Mouse (Mus musculus) CH12.LX (cell line): ENCODE measurements around the gene Ildr1. TPM values are rescaled to one million over a fixed set of nuclear protein-coding genes. Genes with fewer than 3 reads are reported as not detected.

Experiments
- DNase-seq: peaks from one replicate; pipeline ENCODE4 v3.0.0-alpha.2; 2013; ENCODE audit errors: extremely low read depth
- H3K27ac ChIP-seq: 2 replicates; pipeline ENCODE4 v1.5.1; 2012; ENCODE audit warnings: low read depth, mild to moderate bottlenecking, control low read depth, moderate library complexity; ENCODE audit not compliant: insufficient read depth
- H3K27me3 ChIP-seq: replicated peaks from 2 replicates; pipeline ENCODE3; 2012; ENCODE audit warnings: inconsistent platforms
- H3K36me3 ChIP-seq, 2 experiments: replicated peaks in 1 of 2; 2 replicates each; pipeline versions ENCODE3 to v1.6.1; 2012; ENCODE audit warnings: inconsistent platforms in 1 of 2, low read length in 1 of 2, mild to moderate bottlenecking in 1 of 2, mixed read lengths in 1 of 2, moderate library complexity in 1 of 2; ENCODE audit not compliant: control insufficient read depth in 1 of 2, insufficient read depth in 1 of 2
- H3K4me1 ChIP-seq, 2 experiments: 2 replicates each; pipeline ENCODE4 v1.6.1; 2012; ENCODE audit warnings: inconsistent platforms in 1 of 2, moderate library complexity in 1 of 2; ENCODE audit not compliant: insufficient read depth in 2 of 2, control insufficient read depth in 1 of 2
- H3K4me2 ChIP-seq: 2 replicates; pipeline ENCODE4 v1.6.1; 2012; ENCODE audit warnings: low read depth, mild to moderate bottlenecking, control low read depth; ENCODE audit not compliant: poor library complexity, insufficient read depth, severe bottlenecking
- H3K4me3 ChIP-seq, 3 experiments: fragments of 150-350 bp in 1 of 3; sonication (generic) in 1 of 3; replicated peaks in 1 of 3; 2 replicates each; pipeline versions ENCODE3 to v1.5.1; 2011 to 2012; ENCODE audit warnings: low read depth in 2 of 3, low read length in 2 of 3, mild to moderate bottlenecking in 2 of 3, moderate library complexity in 2 of 3, control low read depth in 1 of 3, improper control_type of control experiment in 1 of 3, inconsistent platforms in 1 of 3, mixed read lengths in 1 of 3; ENCODE audit not compliant: poor library complexity in 1 of 3
- H3K79me2 ChIP-seq: replicated peaks from 2 replicates; pipeline ENCODE4 v1.6.1; 2012; ENCODE audit warnings: mild to moderate bottlenecking, moderate library complexity; ENCODE audit not compliant: control insufficient read depth, poor library complexity, insufficient read depth, severe bottlenecking; ENCODE audit errors: extremely low read depth
- H3K9ac ChIP-seq: 2 replicates; pipeline ENCODE4 v1.6.1; 2012; ENCODE audit warnings: low read depth, mild to moderate bottlenecking, control low read depth, moderate library complexity; ENCODE audit not compliant: insufficient read depth
- H3K9me3 ChIP-seq: replicated peaks from 2 replicates; pipeline ENCODE3; 2012; ENCODE audit warnings: low read length, inconsistent platforms, mixed read lengths
- BHLHE40 ChIP-seq: IDR thresholded peaks from 2 replicates; pipeline ENCODE4 v1.6.1; 2011; ENCODE audit warnings: mild to moderate bottlenecking, low read depth, low read length, improper control_type of control experiment
- CHD1 ChIP-seq: IDR thresholded peaks from 2 replicates; pipeline ENCODE4 v1.6.1; 2012; ENCODE audit warnings: low read depth, low read length, improper control_type of control experiment, inconsistent platforms
- CTCF ChIP-seq, 2 experiments: IDR thresholded peaks in 1 of 2; conservative IDR thresholded peaks in 1 of 2; 2 replicates each; pipeline ENCODE4 v1.5.1; 2011 to 2012; ENCODE audit warnings: low read depth in 2 of 2, low read length in 2 of 2, improper control_type of control experiment in 1 of 2, inconsistent platforms in 1 of 2, mild to moderate bottlenecking in 1 of 2, moderate library complexity in 1 of 2
- ELF1 ChIP-seq: IDR thresholded peaks from 2 replicates; pipeline ENCODE4 v1.6.1; 2014; ENCODE audit warnings: low read depth, mild to moderate bottlenecking, inconsistent platforms, low read length, improper control_type of control experiment
- EP300 ChIP-seq: IDR thresholded peaks from 2 replicates; pipeline ENCODE4 v1.6.1; 2011; ENCODE audit warnings: low read length, improper control_type of control experiment
- ETS1 ChIP-seq: conservative IDR thresholded peaks from 2 replicates; pipeline ENCODE4 v1.6.1; 2012; ENCODE audit warnings: low read depth, mild to moderate bottlenecking, inconsistent platforms, low read length, improper control_type of control experiment, moderate library complexity
- IRF4 ChIP-seq: IDR thresholded peaks from 2 replicates; pipeline ENCODE4 v1.6.1; 2014; ENCODE audit warnings: low read depth, mild to moderate bottlenecking, inconsistent platforms, low read length, improper control_type of control experiment
- JUN ChIP-seq: IDR thresholded peaks from 2 replicates; pipeline ENCODE4 v1.6.1; 2011; ENCODE audit warnings: low read depth, mild to moderate bottlenecking, low read length, improper control_type of control experiment, moderate library complexity; ENCODE audit not compliant: insufficient read depth
- JUND ChIP-seq: conservative IDR thresholded peaks from 2 replicates; pipeline ENCODE4 v1.6.1; 2011; ENCODE audit warnings: low read depth, low read length, improper control_type of control experiment
- MAFK ChIP-seq: IDR thresholded peaks from 2 replicates; pipeline ENCODE4 v1.6.1; 2011; ENCODE audit warnings: low read length, improper control_type of control experiment; ENCODE audit not compliant: insufficient replicate concordance
- MAX ChIP-seq: IDR thresholded peaks from 2 replicates; pipeline ENCODE4 v1.6.1; 2011; ENCODE audit warnings: low read length, improper control_type of control experiment
- MAZ ChIP-seq: IDR thresholded peaks from 2 replicates; pipeline ENCODE4 v1.6.1; 2012; ENCODE audit warnings: low read depth, mild to moderate bottlenecking, inconsistent platforms, low read length, improper control_type of control experiment, moderate library complexity
- MXI1 ChIP-seq: IDR thresholded peaks from 2 replicates; pipeline ENCODE4 v1.6.1; 2011; ENCODE audit warnings: mild to moderate bottlenecking, low read depth, low read length, improper control_type of control experiment
- MYC ChIP-seq: IDR thresholded peaks from 2 replicates; pipeline ENCODE4 v1.6.1; 2011; ENCODE audit warnings: low read depth, mild to moderate bottlenecking, improper control_type of control experiment, low read length
- NELFE ChIP-seq: IDR thresholded peaks from 2 replicates; pipeline ENCODE4 v1.6.1; 2011; ENCODE audit warnings: low read depth, low read length, improper control_type of control experiment
- PAX5 ChIP-seq: IDR thresholded peaks from 2 replicates; pipeline ENCODE4 v1.6.1; 2012; ENCODE audit warnings: low read length, inconsistent platforms, mixed read lengths
- RAD21 ChIP-seq: IDR thresholded peaks from 2 replicates; pipeline ENCODE4 v1.6.1; 2011; ENCODE audit warnings: low read depth, mild to moderate bottlenecking, low read length, improper control_type of control experiment, moderate library complexity
- RCOR1 ChIP-seq: conservative IDR thresholded peaks from 2 replicates; pipeline ENCODE4 v1.6.1; 2012; ENCODE audit warnings: low read depth, mild to moderate bottlenecking, inconsistent platforms, low read length, improper control_type of control experiment
- SIN3A ChIP-seq: IDR thresholded peaks from 2 replicates; pipeline ENCODE4 v1.6.1; 2012; ENCODE audit warnings: low read length, improper control_type of control experiment, inconsistent platforms
- SMC3 ChIP-seq: IDR thresholded peaks from 2 replicates; pipeline ENCODE4 v1.6.1; 2011; ENCODE audit warnings: low read depth, low read length, improper control_type of control experiment
- TBP ChIP-seq: conservative IDR thresholded peaks from 2 replicates; pipeline ENCODE4 v1.6.1; 2011; ENCODE audit warnings: low read depth, low read length, improper control_type of control experiment
- TCF12 ChIP-seq: IDR thresholded peaks from 2 replicates; pipeline ENCODE4 v1.6.1; 2014; ENCODE audit warnings: low read depth, mild to moderate bottlenecking, inconsistent platforms, low read length, improper control_type of control experiment
- USF2 ChIP-seq: conservative IDR thresholded peaks from 2 replicates; pipeline ENCODE4 v1.6.1; 2011; ENCODE audit warnings: low read depth, low read length, improper control_type of control experiment
- ZC3H11A ChIP-seq: IDR thresholded peaks from 2 replicates; pipeline ENCODE4 v1.6.1; 2012; ENCODE audit warnings: low read depth, mild to moderate bottlenecking, inconsistent platforms, low read length, improper control_type of control experiment
- ZMIZ1 ChIP-seq: IDR thresholded peaks from 2 replicates; pipeline ENCODE4 v1.6.1; 2012; ENCODE audit warnings: low read depth, mild to moderate bottlenecking, inconsistent platforms, low read length, improper control_type of control experiment
- ZNF384 ChIP-seq: IDR thresholded peaks from 2 replicates; pipeline ENCODE4 v1.6.1; 2012; ENCODE audit warnings: low read depth, low read length, improper control_type of control experiment, inconsistent platforms
- dilution Hi-C: fragments of 300-500 bp; cut with MboI; formaldehyde crosslinking; loops from 2 replicates; pipeline ENCODE4 v1.14.3; 2020; ENCODE audit warnings: low sequenced_read_pairs; ENCODE audit not compliant: extremely low pct_unique_long_range_greater_than_20kb, extremely low pct_ligation_motif_present
- in situ Hi-C: fragments of 300-500 bp; cut with MboI; formaldehyde crosslinking; loops from 3 replicates; pipeline ENCODE4 v1.14.3; 2019; ENCODE audit warnings: low sequenced_read_pairs, low pct_ligation_motif_present, low pct_unique_long_range_greater_than_20kb, mixed read lengths
- polyA plus RNA-seq: library from polyadenylated mRNA; unstranded; fragments of >175 nt; gene quantifications from 2 replicates; pipeline ENCODE4 v1.2.1, GENCODE M21; 2012; ENCODE audit warnings: low read depth; ENCODE audit not compliant: insufficient read length
- total RNA-seq, 2 experiments: library from RNA; depleted of rRNA; stranded (reverse); fragments of 300-350 nt in 1 of 2; fragments of >200 nt in 1 of 2; gene quantifications; 2 replicates each; pipeline ENCODE4 v1.2.3; 2012 to 2014

Gene Ildr1
- total and polyA plus RNA-seq, 3 experiments: 0.34 to 0.81 (median 0.76) TPM

DNA sequence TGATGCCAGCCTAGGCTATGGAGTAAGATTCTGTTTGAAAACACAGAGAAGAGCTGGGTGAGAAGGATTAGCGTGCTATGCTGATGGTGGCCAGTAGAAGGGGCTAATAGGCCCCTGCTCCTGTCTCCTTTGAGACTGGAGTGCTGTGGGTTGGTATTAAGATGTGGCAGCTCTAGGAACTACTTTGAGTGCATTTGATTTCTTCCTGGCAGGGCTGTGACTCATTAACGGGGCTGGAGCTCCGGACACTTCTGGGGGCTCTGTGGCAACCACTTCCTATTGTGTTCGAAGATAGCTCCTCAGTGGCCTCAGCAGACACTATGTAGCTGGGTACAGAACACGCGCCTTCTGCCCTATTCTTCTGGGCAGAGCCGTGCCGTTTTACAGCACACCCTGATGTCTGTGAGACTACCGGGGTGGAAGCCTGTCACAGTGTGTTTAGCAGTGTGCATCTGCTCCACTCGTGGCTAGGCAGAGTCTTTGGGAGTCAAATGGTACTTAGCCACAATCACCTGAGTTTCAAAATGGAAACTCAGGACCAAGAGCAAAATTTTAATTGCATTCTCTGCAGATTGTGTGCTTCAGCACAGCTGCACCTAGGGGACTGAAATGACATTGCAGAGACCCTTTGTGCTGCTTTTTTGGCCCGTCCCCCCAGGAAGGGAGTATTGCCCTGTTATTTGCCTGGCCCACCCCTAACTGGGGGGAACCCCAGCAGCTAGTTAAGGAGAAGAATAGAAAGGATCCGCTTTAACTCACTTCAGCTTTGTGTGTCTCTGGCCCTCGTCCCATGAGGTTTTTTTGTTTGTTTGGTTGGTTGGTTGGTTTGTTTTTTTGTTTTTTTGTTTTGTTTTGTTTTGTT, 26.6 kb downstream of the Ildr1 start:
- Histone ChIP-seq H3K27ac (peak overlapping the region; percentile 66), H3K9ac (peak overlapping the region; percentile 16; the same call in 1 of the 2 replicates), H3K9me3 (no peaks in the 10 kb centered on the region), H3K27me3 (no peaks in the 10 kb centered on the region), H3K4me3 (peak overlapping the region; percentile 1 to 22 (median 17)), H3K79me2 (no peaks in the 10 kb centered on the region), H3K4me1 (peaks cover 26 to 76% of the 10 kb centered on the region in 2 experiments)
- dilution Hi-C loops: no loop called here
- TF ChIP-seq ELF1: peak; percentile 50
- no peak for TF ChIP-seq USF2
- TF ChIP-seq CHD1: peak; percentile 57; the same call in 1 of the 2 replicates
- TF ChIP-seq TBP: 0 out of 2 replicates have a peak, but pooled peaks have one; percentile 18
- peak; percentile 82 to 87 for TF ChIP-seq CTCF (conservative IDR thresholded peaks at IDR 0.05 in 1 of 2, IDR thresholded peaks at IDR 0.05 in 1 of 2; ENCODE audit: low read depth in 2 of 2, low read length in 2 of 2)
- TF ChIP-seq RAD21: peak; percentile 76
- peak; percentile 63; the same call in 1 of the 2 replicates for TF ChIP-seq ZMIZ1
- no peak for TF ChIP-seq PAX5
- TF ChIP-seq BHLHE40: 0 out of 2 replicates have a peak, but pooled peaks have one; percentile 52
- TF ChIP-seq MXI1: peak; percentile 65
- peak; percentile 55 for TF ChIP-seq IRF4
- TF ChIP-seq ETS1: peak; percentile 43
- peak; percentile 60 for TF ChIP-seq MAX
- no peak; the same call in 1 of the 2 replicates for TF ChIP-seq MAFK
- peak; percentile 83 for TF ChIP-seq SIN3A
- no peak for TF ChIP-seq MYC
- TF ChIP-seq JUND: 0 out of 2 replicates have a peak, but pooled peaks have one; percentile 36
- peak; percentile 49 for TF ChIP-seq NELFE
- peak; percentile 56; the same call in 1 of the 2 replicates for TF ChIP-seq TCF12
- no peak for TF ChIP-seq ZNF384
- TF ChIP-seq JUN: no peak
- 0 out of 2 replicates have a peak, but pooled peaks have one; percentile 61 for TF ChIP-seq RCOR1
- peak; percentile 72; the same call in 1 of the 2 replicates for TF ChIP-seq MAZ
- peak; percentile 91 for TF ChIP-seq SMC3
- peak; percentile 36; the same call in 1 of the 2 replicates for TF ChIP-seq EP300
- no peak; the same call in 1 of the 2 replicates for TF ChIP-seq ZC3H11A
- TF ChIP-seq, all 38 proteins: peak for 19
- in situ Hi-C loops: loop anchor here (5.0 kb wide), 1 partner anchor 68 kb away; no protein-coding TSS in a partner anchor
- Histone ChIP-seq H3K4me2 (peak overlapping the region; percentile 48), H3K36me3 (no peaks in the 10 kb centered on the region)
- DNase-seq: peak; percentile 82
